Mouse (Mus musculus) retina, embryonic 14.5 days (tissue): ENCODE measurements around the gene Zswim8.

ENCODE experiments used
- DNase-seq: peaks from one replicate; pipeline ENCODE4 v3.0.0-alpha.2; 2015; ENCODE audit warnings: low spot score

Zswim8 gene

DNA sequence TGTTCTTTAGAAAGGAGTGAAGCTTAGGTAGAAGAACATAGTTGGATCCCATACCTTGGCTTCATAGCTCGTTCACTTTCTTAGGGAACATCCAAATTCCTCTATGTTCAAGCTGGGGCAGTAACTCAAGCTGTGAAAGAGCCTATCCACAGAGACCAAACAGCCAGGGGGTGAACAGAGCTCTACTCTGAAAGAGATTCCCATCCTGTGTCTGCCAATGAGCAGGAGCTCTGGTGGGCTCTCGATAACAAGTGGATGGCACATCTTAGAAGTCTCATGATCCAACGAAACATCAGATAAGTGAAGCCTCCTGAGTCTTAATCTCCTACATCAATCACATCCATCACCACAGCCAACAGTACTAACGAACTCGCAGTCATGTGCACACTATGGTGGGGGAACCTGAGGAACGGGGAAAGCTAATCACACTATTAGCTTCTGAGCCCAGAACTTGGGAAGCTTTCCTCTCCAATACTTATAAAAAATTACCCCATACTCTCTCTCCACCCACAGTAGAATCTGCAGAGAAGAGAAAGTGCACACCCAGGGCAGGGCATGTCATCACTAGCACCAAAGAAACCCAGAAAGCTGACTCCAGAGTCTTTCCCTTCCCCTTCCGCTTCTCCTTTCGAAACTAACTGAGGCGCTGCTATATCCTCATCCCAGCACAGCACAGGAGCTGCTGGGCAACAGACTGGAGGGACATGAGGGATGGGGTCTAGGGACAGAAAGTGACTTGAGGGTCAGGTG lies 23.7 kb downstream of the Zswim8 start:
- DNase-seq = no peak

- no peak for DNase-seq
Observed at GRCm38 (mm10) chr14:20733041-20733951, 25.9 kb downstream of the Zswim8 start.

DNA sequence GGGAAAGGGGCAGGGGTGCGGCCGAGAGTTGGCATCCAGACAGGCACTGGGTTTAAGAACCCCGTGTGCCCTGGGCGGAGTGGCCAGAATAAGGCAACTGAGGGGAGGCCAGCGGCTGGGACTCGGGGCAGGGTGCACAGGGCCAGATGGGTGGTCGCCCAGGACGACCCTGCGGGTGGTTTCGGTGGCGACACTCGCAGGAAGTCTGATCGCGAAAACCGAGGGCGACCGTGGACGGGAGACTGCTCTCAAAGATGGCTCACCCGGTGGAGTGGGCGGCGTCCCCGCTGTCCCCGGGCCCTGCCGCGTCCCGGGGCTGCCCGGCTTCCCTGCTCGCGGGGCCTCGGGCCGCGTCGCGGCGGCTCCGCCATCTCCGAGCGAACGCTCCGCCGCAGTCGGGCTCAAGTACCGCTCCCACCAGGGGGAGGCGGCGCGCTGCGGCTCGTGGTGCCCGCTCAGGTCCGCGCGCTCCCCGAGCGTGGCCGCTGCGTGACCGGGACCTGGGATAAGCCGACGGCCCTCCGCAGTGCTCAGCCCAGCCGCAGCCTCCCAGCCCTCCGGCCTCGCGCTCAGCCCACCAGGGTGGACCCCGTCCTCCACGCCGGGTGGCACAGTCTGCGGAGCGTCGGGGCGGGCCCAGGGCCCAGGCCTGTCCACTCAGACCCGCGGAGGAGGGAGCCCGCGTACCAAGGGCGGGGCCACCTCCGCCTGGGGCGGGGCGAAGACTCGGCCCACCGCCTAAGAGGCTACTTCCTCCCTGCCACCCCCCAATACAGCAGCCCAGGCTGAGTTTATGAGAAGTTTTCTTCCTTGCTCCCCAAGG lies 26.8 kb downstream of the Zswim8 start, which contains the start of gene Ndst2:
TSS of gene Ndst2 (minus strand) at position 611 of the 823 bp plus-strand sequence.
- peak; percentile 91 for DNase-seq

GRCm38 (mm10) chr14:20735052-20735451 lies 27.7 kb downstream of the Zswim8 start:
- DNase-seq = peak; percentile 21

DNA sequence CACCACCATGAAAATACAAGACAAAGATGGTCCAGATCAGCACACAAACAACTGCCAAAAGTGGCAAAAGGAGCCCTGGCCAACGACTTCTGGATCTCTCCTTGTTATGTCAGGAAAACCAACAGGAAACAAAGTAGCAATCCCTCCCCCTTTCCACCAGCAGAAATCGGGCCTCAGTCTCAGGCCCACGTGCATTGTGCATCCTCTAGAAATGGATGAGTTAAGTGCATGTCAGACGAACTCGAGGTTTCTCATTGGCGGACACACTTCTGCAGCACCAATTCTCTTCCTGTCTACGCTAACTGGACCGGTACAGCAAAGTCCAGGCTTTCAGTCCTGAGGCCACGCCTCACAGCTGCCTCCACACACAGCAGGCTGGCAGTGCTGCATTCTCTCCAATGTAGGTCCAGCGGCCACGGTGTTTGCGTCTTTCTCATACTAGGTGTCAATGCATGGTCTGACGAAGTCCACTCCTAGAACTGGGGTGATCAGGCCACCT lies 28.6 kb downstream of the Zswim8 start:
- DNase-seq = no peak

DNA sequence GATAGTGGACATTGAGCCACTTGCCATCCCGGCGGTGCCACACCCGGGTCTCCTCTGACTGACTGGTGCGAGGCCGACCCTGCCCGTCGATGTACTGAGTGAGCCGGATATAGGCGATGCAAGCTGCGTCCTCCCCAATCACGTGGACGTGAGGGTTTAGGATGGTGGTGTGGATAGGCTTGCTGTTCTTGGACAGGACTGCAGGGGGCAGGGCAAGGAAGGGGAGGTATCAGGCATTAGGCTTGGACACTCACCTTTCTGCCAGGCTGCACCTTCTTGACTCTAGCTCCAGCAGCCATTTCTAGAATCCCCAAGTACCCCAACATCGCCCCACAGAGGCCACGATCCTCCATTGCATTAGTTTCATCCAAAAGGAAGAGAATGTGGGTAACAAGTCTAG lies 30.0 kb downstream of the Zswim8 start:
- DNase-seq = peak; percentile 60

DNA sequence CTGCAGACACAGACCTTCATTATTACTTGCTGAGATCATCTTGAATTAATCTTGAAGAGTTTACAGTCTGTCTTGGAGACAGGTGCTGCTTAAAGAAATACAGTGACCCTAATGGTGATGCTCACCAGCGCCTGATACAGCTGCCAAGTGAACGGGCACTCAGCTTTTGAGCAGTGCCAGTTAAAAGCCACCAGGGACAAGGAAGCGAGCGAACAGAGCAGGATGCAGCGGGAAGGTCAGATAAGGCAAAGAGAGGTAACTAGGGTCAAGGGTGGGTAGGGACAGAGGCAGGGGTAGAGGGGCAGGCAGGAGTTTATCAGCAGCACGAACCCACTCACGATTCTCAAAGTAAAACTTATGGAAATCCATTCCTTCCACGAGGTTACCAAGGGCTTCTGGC lies 31.2 kb downstream of the Zswim8 start:
- DNase-seq = no peak

GRCm38 (mm10) chr14:20741301-20741700 lies 33.9 kb downstream of the Zswim8 start:
- no peak for DNase-seq

GRCm38 (mm10) chr14:20743614-20744013 lies 36.3 kb downstream of the Zswim8 start:
- no peak for DNase-seq

DNA sequence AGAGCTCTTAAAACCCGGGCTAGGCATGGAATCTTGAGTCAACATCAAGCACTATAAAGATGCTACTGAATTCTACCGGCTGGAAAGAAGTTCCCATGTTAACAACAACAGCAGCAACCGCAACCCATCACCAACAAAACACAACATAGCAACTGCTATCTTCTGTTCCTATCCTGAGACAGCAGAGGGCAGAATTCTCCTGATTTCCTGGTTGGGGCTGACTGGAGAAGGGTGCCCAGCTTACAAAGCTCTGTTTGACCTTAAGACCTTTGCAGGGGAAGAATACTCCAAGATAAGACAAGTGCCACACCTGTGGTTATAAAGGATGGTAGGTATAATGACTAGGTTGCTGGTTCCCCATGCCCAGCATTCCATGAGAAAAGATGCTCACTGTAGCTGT lies 39.6 kb downstream of the Zswim8 start:
- DNase-seq = no peak

- DNase-seq = no peak
Observed at GRCm38 (mm10) chr14:20748388-20748787, 41.0 kb downstream of the Zswim8 start.

GRCm38 (mm10) chr14:20749494-20750051 lies 42.2 kb downstream of the Zswim8 start:
- no peak for DNase-seq

DNA sequence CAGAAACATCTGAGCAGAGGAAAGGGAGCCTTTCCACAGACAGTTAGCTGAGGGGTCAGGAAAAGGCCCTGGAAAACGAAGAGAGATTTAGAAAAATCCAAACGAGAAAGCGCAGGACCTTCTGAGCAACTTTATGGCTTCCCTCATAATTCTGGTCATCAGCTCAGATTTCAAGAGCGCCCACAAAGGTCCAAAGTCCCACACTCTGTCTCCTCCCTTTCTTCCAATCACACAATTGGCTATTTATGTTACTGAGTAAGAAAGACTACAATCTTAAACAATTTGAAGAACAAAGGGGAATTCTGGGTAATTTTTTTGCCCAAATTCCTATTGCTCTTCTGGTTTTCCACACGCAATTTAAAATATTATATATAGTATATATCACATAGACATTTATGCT lies 43.2 kb downstream of the Zswim8 start:
- no peak for DNase-seq

DNA sequence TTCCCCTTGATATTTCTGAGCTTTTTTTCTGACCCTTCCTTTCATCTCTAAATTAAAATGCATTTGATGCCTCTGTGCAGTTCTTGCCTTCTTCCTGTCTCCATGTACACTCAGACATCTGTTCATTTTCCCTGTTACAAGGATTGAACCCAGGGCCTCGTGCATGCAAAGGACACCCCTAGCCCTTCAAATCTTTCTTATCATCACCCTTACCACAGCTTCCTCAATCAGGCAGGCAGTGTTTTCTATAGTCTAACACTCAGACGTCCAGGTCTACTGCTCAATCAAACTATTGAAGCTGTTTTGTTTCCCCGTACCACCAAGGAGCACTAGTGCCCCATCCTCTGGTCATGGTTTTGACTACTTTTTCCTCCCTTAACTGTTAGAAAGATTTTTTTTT lies 46.4 kb downstream of the Zswim8 start:
- no peak for DNase-seq

DNA sequence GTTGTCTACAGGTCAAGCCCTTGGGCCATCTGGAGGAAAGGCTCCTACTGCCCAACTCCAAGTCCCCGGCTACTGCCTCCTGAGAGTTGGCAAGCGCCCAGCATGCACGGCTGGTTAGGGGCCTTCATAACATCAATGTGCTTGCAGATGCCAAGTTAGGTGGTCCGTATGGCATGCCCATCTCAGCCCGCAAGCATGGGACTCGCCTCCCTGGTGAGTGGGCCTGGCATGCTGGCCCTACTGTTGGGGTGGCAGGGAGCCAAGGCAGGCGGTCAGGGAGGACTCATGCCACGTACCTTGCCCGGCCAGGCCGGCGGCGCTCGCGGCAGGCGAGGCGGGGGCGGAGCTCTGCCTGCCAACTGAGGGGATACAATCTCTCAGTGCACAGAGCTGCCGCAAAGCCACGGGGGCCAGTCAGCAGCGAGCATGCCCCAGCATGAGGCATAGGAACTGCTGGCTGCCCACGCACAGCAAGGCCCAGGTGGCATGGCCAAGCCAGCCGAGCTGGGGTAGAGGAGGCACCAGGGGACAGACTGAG lies 50.1 kb downstream of the Zswim8 start:
- DNase-seq = no peak

DNA sequence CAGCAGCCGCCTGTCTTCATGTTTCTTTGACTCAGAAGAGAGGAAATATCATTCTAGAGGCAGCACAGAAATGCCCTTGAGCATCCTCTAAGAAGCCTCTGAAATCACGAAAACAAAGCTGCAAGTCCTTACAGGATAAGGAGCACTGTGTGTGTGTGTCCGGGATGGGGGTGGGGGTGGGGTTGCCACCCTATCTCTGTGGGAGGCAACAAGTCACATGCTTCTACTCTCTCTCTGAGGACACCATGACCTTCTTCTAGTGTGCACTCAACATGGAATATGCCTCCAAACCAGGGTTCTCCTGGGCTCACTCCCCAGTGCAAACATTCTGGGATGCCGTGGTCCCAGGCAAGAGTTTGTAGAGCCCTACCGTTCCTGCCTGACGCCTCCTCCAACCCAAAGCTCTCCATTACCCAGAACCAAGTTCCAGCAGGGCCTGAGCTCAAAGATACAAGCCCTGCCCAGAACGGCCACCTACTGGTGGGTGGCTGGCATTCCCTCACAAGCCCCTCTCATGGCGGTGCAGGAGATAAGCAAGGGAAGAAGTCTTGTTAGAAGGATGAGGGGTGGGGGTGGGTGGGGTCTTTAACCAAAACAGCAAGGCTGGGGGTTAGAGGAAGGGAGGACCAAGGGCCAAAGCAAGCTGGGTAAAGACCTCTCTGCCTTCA lies 51.5 kb downstream of the Zswim8 start:
- no peak for DNase-seq

DNA sequence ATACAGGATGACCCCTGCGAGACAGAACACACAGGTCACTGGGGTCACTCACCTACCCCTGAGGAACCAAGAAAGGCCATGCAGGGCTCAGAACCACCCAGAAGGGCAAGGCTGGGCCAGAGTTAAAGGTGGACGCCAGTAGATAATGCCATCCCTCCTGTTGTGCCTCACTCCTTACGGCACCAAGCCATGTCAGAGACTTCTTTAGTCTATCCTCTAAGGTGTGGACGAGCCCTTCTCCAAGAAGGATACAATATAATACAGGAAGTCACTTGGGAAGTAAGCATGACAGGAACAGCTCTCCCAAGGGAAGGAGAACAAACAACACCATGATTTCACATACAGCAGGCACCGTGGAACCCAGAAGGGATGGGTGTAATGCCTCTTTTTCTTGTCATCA lies 57.6 kb downstream of the Zswim8 start:
- DNase-seq = no peak

DNA sequence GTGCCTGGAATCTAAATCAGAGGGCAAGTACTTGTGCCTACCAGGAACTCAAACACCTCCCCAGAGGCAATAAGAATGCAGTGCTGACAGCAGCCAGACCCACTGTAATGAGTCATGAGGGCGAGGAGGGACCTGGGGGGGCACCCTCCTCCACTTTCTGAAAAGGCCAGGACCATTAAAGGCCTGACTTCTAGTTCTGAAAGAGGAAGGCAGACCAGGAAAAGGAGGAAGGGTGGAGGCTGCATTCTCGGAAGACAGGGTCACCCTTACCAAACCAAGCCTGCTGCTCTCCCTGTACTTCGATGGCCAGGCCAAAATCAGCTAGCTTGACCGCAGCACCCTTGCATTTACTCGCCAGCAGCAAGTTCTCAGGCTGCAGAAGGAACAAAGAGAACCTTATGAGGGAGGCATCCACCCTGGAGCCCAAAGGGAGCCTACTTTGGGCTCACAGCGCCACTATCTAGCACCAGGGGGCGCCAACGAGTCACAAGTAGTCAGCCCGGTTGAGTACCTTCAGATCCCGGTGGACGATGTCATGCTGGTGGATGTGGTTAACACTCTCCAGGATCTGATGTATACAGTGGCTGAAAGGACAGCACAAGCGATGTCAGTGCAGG lies 58.4 kb downstream of the Zswim8 start:
- peak; percentile 91 for DNase-seq

- no peak for DNase-seq
Observed at GRCm38 (mm10) chr14:20767936-20768335, 60.6 kb downstream of the Zswim8 start.

DNA sequence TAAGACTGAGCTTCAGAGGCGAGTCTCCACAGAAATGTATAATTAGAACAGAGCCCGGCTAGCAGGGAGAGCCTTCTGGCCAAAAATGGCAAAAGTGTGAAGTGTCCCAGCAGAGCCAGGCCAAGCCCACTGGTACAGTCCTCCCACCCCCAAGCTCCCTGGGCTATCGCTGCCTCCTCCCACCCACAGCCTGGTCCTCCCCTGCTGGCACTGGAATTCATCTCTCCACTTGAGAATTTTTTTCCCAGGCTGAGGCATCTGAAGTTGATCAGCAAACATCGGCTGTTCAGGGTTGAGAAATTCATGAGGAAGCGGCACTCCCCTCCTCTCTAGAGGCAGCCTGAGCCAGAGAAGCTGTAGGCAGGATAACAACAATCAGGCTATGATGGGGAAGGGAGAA lies 61.2 kb downstream of the Zswim8 start:
- DNase-seq = no peak
